Mouse (Mus musculus): Measurements from ENCODE around the gene Sec63.
A peak's percentile ranks its signal among the peaks of the same experiment; 100 is the strongest.

Sec63 gene

DNA sequence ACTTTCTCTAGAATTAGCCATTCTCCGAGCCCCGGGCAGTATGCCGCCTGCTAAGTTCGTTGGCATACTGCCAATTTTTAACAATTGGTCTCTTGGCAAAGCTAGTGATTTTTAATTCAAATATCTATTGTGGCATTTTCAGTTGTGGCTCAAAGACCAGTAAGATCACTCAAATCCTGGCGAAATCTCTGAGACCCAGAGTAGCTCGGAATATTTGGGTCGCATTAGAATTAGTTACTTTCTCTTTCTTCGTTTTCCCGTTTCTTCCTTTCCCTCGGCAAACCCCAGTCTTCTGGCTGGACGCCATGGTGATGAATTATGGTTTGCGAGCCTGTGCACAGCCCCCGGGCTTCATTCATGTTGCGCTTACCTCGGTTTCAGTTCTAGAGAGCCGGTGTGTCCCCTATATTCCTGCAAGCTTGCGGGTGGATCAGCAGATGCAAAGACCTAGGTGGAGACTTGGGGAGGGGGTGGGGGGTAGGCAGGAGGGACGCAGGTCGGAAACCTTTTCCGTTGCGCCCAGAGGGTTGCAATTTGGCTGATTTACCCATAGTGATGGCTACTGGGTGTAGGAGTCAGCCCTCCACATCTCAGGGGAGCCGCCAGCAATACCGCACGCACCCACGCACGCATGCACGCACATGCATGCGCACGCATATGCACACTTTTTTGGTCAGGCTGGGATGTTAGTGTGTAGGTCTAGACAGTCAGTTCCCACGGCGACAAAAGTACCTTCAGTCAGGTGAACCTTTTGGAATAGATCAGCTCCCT lies 102.5 kb downstream of the Sec63 start:
- DNase-seq = peak; percentile 26 to 30

GRCm38 (mm10) chr10:42864696-42865095 lies 103.4 kb downstream of the Sec63 start:
- no peak for DNase-seq

GRCm38 (mm10) chr10:42868416-42868815 lies 107.1 kb downstream of the Sec63 start:
- no peak for DNase-seq

GRCm38 (mm10) chr10:42869467-42869866 lies 108.2 kb downstream of the Sec63 start:
- DNase-seq = no peak

- no peak for DNase-seq
Observed at GRCm38 (mm10) chr10:42872269-42873010, 111.1 kb downstream of the Sec63 start.

DNA sequence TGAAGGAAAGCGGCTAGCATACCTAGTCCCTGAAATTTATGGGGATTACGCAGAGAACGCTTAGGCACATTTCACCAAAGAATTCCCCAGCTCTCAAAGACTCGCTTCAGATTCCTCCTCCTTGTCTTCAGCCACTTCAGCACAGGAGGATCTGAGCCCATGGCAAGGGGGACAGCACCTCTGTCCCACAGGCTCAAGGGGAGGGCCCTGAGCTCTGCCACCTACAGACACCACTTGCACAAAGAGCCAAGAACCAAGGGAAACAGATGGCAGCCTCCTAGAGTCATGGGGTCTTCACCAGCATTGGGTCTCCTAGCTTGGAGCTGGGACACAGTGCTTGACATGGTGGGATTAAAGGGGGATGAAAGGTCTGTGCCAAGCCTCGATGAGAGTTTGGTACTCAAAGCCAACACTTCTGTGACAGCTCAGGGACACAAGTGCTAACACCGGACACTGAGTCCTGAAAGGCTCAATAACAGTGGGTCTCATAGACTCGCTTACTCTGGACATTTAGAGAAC lies 111.8 kb downstream of the Sec63 start:
- DNase-seq = no peak

DNA sequence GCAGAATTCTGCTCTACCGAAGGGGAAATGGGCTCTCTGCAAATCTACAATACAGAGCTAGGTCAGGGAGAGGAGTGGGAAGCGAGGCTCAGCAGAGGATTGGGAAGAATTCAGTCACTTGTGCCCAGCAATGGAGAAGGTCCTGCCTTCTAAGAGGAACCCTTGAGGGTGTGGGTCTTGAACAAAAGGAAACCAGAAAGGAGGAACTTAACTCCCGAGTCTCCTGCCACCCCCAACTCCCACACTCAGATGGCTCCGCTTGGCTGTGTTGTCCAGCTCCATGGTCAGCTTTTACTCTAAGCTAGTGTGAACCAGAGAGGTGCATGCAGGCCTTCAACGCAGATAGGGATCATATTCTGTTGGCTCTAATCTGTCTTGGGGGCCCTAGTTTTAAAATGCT lies 114.9 kb downstream of the Sec63 start:
- no peak for DNase-seq

DNA sequence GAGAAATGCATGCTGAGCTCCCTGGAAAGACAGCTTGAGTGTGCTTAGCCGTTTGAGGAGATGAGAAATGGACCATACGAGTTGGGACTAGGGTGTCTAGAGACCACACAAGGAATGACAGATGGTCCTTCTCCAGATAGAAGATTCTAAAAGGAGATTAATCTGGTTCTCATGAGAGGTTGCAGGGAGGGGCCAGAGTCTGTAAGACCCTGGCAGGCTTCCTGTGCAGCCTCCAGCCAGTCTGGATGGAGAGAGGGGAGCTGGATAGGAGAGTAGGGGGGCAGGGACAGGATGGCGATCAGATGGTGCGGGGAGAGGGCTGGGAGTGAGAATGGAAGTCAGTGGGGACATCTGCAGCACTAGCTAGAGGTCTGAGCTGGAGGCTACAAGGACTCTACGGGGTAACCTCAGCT lies 118.0 kb downstream of the Sec63 start:
- no peak for DNase-seq

DNA sequence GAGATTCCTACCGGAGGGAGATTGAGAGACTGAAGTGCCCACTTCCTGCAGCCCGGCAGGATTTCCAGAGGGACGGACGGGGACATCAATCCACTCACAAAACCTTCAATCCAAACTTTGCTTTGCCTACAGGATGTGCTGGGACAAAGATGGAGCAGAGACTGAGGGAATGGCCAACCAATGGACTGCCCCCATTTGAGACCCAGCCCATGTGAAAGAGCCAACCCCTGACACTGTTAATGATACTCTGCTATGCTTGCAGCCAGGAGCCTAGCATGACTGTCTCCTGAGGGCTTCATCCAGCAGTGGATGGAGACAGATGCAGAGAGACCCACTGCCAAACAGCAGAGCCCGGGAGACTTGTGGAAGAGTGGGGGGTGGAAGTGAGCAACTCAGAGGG lies 118.4 kb downstream of the Sec63 start:
- no peak for DNase-seq

Data from cerebellum, postnatal 36 days (tissue).